Mouse (Mus musculus): ENCODE measurements around the gene Igfbp5.

Igfbp5 gene

DNA sequence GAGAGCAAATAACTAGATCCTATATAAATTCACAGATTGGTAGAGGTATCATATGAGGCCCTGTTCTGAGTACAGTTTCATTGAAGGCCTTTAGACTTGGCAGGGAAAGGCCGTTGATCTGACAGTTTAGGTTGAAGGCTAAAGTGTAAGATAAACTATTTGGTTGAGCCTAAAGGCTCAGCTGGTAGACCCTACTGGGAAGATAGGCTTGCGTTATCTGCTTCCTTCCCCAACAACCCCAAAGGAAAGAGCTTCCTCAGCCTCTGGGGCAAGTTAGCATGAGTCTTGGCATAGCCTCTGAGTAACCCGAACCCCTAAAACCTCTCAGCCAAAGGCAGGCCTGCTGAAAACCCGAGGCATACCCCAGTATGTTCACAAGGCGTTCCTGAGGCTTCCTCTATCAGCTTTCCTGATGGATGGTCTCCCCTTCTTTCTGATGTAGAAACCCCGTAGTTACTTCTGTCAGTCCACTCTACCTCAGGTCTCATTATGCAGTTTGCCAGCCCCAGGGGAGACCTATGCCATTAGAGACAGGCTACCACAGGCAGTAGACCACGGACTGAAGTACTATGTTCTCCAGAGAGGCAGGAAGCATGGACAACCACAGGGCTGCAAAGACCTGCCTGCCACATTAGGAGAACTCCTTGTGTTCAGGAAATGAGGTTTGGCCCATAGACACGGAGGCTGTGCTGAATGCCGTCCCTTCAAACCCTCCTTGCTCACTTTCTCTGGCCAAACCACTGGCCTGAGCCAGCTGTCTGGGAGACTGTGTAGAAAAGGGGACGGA lies 6.1 kb downstream of the Igfbp5 start:
- DNase-seq: no peak

DNA sequence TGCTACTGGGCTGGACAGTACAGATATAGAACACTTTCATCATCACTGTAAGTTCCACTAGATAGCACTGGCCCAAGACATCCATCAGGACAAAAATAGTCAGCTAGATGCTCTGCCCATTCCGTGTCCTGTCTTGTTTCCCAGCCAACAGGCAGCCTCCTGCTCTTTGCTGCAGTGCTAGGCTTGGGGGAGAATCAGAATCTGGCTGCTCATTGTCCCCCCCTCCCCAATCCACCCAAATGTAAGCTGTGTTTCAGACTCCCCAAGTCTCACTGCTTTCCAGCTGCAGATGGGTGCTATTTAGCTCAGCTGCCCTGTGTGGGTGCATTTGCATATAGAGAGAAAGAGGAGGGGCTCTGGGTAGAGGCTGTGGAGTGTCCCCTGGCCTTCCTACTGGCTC lies 7.3 kb downstream of the Igfbp5 start:
- no peak for DNase-seq

DNA sequence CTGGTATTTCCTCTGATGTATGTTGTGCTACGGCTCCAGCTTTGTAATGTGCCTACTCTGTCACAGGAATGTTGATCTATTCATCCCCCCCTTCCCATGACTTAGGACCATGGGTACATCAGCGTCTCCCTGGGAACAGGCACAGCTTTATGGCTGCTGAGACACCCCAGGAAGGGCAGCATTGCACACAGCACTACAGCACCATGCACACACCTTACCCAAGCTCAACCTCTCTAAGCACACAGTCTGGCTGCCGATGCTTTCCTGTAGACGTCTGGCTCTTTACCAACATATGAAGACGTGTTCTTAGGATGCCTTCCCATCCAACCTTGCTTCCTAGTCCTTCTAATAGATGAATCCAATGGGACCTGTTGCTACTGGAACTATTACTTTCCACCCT lies 8.3 kb downstream of the Igfbp5 start:
- no peak for DNase-seq

DNA sequence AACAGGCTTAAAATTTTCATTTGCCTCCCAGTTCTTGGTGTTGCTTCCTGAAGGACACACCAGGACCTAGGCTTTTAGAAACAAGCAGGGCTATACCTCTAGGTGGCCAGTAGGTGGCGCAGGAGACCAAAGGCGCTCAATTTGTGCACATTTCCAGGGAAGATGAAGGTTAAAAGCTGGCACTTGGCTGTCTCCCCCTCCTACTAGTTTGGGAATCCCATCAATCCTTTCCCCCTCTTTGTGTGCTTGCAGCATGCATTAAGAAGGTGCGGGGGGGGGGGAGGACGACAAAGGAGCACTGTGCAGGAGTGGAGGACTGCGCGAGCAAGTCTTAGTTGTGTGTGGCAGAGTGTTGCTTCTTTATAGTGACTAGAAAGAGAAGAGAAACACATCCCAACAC lies 8.8 kb downstream of the Igfbp5 start:
- DNase-seq: peak; percentile 80

DNA sequence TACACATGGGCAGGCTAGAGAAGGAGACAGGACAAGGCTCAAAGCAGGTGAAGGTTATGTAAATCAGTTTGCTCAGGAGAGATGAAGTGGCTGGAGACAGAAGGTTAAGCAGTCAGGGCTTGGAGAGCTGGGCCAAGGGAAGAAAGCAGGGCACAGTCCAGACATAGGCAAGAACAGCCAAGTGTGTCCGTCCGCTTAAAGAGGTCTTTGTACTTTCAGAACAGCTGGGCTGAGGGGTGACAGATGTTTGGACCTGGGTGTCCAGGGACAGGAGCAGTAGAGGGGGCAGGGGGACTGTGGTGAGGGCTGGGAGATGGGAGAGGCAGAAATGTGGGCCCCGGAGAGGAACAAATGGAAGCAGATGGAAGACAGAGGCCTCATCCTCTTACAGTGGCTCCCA lies 10.4 kb downstream of the Igfbp5 start:
- no peak for DNase-seq

DNA sequence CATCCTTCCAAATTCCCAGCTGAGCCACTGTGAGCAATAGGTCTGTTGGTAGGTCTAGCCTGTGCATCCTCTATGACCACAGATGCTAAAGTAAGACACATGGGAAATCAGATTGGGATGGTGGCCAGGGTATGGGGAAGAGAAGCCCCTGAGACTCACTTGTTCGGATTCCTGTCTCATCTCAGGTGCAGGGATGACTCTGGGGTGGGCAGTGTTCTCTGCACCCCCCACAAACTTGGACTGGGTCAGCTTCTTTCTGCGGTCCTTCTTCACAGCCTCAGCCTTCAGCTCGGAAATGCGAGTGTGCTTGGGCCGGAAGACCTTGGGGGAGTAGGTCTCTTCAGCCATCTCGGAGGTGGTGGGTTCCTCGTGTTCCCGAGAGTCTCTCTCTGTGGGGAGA lies 11.0 kb downstream of the Igfbp5 start:
- DNase-seq: no peak

DNA sequence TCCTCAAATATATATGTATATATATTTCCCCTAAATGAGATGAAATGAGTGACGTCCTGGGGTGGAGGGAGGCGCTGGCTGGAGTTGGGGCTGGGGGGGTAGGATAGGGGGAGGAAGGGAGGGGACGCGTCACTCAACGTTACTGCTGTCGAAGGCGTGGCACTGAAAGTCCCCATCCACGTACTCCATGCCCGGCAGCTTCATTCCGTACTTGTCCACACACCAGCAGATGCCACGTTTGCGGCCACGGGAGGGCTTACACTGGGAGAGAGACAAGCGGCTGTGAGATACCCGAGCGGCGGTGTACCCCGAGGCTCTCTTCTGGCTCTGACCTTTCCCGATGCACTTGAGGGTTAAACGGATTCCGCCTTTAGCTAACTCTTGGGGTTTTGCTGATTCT lies 12.4 kb downstream of the Igfbp5 start:
- no peak for DNase-seq

DNA sequence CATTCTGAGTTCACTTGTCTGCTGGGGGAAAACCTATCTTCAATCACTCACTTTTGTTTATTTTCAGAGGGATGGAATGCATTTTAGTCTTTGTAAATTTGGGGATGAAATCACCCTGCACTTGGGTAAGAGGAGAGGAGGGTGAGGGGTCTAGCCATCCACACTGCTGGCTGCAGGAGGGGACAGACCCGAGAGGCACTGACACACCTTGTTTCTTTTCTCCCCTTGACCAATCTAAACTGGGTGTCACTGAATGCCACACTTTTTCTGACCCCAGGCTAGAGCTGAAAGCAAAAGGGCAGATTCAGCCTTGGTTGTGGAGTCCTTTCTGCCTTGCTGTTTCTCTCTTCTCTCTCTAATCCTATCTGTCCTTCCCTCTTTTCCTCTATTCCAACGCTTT lies 13.0 kb downstream of the Igfbp5 start:
- DNase-seq: no peak

DNA sequence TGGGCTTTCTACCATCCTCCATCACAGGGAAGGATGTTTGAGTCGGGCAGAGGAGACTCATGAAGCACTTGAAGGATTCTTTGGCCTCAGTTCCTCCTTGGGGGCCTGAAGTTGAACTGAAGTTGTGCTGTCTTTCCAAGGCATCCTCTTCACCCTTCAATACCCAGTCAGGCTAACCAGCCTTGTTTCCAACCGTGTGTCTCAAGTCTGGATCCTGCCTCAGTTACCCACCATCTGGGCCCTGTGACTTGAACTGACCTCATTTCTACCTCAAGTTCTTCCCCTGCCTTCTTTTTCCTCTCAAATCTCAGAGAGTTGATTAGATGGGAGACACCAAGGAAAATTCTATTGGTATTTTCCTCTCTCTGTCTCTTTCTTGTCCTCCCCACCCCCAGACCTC lies 14.2 kb downstream of the Igfbp5 start:
- no peak for DNase-seq

DNA sequence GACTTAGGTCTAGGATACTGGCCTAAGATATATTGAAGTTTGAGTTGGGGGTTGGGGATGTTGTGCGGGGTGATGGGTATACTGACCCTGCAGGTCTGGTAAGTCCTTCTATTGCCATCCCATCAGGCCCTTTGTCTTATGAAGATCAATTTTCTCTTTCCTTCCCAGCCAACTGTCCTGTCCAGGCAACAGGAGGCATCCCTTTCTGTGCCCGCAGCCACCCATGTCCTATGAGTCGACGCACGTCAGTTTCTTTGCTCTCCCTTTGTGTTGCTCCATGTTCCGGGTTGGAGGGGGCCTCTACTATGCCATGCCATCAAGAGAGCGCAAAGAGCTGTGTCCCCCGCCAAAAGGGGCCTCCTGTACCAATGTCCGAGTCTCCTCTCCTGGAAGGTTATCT lies 14.7 kb downstream of the Igfbp5 start:
- no peak for DNase-seq

DNA sequence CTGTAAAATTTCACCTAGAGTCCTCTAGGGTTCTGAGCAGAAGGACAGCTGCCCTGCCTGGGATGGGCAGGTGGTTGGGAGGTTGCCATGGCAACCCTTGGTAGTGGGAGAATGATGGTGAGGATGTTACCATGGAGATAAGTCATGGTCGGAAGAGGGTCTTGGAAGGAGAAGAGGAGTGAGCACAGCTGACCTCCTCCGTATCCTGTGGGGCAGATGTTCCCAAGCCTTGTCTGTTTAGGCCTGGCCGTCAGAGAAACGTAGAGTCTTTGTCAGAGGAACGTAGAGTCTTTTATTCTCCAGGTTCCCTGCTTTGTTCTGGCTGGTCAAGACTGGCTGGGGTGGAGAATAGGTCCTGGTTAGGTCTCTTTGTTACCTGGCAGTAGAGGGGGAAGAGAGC lies 15.8 kb downstream of the Igfbp5 start:
- DNase-seq: no peak

DNA sequence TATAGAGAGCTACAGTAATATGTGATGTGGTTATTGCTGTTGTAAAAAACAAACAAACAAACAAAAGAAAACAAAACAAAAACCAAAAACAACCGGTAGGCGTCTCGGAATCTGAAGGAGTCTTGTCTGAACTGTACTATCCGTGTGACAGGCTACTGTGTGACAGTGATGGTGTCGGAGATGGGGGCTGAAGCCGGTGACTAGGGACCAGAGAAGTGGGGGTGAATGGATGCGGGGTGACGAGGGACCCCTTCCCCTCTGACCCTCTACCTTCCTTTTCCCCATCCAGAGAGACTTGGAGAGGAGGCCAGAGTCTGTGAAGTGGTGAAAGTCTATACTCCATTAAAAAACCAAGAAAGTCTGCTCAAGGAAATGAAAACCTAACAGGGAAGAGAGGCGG lies 16.4 kb downstream of the Igfbp5 start:
- DNase-seq: no peak

DNA sequence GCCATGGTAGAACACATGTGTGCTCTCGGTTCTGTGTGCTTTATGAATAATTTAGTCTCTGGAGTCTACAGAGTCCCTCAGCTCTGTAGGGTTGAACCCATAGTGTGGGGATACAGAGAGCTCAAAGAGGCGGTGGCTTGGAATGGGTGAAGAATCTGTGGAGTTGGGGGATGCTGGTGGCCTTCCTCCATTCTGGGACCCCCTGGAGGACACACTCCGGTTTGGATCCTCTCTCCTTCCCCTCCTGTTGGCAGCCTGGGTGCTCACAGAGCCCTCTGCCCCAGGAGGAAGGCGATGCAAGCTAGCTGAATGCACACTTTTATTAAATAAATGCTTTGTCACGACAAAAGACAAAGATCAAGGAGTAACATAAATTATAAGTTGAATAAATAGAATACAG lies 17.1 kb downstream of the Igfbp5 start:
- DNase-seq: no peak

DNA sequence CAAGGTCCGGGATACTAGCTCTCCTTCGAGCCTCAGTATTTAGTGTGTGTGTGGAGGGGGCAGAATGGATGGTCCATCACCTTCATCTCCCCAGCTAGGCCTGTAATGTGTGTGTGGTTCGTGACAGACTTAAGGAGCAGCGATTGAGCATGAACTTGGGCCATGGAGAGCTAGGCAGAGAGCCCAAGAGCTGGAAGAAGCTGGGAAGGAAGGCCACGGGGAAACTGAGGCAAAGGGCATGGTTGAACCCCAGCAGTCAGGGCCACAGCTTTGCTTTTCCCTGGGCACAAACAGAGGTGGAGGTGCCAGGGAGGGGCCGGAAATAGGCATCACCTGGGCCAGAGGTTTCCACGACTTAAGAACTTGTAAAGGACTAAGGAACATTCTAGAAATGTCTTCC lies 17.5 kb downstream of the Igfbp5 start:
- no peak for DNase-seq

DNA sequence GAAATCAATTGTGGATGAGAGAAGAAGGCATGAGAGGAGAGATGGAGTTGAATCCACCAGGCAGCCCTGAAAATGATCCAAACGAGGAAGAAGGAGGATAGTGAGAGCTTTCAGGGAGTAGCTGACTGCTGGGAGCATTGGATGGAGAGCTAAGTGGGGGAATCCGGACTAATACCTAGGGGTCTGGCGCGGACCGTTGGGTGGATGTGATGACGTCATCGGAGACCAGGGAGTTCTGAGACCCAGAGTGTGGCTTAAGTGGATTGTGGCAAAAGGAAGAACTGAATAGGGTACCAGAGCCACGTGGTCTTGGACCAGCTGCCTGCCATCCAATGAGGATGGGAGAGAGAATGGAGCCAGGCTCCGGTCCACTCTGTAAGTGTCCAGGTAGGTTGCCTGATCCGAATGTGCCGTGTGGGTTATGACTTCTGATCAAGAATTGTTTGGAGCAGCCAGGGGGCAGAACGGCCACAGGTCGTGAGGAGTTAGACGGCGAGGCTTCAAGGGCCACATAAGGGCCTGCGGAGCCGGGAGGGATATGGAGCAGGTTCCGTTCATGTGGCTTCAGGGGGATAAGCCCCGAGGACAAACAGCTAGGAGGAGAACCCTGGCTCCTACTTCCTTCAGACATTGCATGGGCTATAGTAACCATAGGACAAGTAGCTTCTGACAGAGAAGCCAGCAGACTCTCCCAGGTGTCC lies 18.3 kb downstream of the Igfbp5 start:
- DNase-seq: no peak

DNA sequence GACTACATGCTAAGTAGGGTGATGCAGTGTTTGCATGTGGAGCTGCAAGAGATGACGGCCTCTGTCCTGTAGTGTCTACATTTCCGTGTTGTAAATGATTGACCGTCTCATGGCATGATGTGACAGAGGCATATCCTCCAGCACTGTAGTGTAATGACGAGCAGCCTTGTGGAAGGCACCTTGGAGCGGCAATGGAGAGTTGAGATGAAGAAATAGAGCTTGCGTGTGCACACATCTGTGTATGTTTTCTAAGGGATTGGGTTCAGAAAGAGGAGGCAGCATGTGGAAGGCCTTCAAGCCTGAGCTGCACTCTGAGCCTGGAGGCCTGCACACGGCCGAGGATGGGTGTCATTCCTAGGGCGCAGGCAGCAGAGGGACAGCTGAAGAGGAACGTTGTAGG lies 19.0 kb downstream of the Igfbp5 start:
- DNase-seq: no peak

DNA sequence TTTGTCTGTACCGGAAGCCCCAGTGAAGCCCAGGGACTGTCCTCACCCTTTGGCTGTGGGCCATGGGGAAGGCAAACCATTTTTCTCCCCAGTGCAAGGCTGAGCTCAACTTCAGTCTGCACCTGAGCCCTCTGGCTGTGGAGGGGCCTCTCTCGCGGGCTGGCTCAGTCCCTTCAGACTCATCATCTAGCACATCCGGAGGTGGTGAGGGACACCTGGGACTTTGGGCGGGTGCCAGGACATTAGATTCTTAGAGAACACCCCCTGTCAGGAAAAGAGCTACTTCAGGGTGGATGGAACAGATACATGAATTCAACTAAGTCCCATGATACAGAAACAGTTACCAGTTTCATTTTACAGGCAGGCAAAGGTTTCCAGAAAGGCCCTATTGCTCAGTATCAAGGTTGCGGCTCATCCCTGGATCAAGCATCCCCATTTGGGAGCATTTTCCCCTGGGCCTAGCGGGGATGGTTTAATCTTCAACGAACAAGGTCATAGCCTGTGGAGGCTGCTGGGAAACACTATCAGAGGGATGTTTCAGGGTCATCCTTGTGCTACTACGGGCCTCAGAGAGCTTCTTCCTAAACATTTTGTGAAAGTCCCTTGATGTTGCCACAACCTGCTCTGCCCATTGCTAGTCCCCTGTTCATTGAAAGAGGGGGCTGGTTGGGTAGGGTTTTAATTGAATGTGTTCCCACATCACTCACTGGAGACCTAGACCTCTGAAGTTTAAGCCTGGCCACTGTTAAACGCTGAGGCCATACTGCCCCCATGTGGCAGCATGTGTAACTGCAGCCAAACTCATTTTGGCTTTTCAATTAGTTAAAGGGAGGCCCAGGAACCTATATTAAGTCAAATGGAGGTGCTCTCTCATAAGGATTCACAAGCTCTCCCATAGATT lies 20.1 kb downstream of the Igfbp5 start:
- peak; percentile 70 for DNase-seq

DNA sequence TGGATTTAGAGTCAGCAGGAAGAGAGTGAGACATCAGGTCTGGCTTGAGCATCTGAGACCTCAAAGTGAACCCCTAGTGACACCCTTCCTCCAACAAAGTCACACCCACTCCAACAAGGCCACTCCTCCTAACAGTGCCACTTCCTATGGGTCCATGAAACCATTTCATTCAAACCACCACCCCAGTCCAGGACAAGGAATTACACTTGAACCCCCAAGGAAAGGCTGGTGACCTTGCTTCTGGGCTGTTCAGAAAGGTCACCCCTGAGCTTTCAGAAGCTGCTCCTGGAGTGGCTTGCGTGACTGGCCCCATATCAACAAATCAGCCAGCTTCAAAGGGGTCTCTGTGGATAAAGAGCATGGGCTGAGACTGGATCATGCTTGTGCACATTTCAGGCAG lies 20.9 kb downstream of the Igfbp5 start:
- no peak for DNase-seq

DNA sequence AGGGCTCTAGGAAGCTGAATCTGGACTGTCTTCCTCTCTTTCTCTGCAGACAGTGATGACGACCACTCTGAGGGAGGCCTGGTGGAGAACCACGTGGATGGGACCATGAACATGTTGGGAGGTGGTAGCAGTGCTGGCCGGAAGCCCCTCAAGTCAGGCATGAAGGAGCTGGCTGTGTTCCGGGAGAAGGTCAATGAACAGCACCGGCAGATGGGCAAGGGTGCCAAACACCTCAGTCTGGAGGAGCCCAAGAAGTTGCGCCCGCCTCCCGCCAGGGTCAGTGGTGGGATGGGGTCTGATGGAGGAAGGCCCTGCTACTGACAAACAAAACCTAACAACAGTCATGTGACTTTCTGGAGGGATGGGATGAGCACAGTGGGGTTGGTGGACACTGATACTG lies 25.6 kb downstream of the Igfbp5 start:
- no peak for DNase-seq

DNA sequence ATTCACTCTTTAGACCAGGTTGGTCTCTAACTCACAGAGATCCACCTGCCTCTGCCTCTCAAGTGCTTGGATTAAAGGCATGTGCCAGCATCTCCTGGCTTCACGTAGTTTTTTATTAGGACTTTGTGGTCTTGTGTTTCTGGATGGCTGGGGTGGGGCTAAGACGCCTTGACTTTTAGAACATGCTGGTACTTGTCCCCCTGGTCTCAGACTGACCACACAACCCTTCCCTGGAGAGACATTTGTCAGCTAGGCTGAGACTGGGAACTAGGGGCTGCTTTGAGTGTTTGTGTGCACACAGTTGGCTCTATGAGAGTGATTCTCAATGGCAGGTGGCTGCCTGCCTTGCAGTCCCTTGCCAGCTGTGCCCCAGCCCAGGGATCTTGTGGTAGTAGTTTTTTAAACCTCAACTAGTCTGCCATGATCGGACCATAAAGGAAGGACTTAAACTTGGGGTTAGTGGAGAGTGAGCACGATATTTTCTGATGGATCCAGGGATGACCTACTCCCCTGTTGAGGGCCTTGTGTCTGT lies 26.8 kb downstream of the Igfbp5 start:
- DNase-seq: no peak

DNA sequence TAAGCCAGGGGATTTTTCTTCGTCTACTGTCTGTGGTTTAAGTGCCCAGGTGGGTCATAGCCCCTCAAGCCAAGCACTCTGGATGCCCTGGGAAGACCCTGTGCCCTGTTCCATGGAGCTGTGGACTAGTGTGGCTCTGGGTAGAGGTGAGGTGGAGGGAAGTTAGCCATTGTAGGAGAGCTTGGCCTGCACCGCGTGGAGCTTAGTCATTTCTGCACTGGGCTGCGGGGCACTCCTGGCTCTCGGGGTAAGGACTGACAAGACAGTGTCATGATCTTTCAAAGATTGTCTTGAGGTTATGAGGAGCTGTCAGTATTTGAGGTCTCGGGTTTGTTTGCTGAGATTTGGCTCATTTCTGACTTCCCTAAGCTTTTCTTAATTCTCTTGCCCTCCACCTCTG lies 30.0 kb downstream of the Igfbp5 start:
- no peak for DNase-seq

DNA sequence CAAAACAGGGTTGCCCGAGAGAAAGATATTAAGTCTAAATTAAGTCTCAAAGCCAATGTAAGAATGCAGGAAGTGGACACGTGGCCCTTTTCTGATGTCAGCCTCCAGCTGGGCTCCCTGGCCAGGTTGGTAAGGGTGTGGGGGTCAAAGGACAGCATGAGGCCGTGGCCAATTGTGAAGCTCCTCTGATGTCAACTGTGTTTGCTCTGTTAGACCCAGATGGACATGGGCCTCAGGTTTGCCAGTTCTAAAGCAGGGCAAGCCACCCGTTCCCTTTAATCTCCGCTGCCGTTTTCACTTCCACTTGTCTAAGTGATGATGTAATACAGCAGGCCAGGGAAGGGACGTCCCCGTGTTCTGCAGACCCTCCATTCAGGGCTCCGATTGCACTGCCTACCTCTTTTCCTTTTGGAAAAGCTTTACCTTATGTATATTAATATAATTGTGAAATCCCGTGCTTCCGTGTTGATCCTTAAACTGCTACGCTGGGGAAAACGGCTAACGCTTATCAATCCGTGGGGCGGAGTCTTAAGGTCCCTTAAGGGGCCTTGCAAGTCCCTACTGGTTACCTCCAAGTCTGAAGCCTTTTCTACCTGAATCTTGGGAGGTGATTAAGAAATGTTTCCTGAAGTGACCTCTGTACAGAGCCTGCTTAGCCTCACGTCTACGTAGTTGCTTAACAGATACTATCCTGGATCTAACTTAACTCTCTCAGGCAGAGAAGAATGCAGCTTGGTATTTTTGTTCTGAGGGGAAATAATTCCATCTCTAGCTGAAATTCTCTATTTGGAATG lies 31.8 kb downstream of the Igfbp5 start:
- no peak for DNase-seq

DNA sequence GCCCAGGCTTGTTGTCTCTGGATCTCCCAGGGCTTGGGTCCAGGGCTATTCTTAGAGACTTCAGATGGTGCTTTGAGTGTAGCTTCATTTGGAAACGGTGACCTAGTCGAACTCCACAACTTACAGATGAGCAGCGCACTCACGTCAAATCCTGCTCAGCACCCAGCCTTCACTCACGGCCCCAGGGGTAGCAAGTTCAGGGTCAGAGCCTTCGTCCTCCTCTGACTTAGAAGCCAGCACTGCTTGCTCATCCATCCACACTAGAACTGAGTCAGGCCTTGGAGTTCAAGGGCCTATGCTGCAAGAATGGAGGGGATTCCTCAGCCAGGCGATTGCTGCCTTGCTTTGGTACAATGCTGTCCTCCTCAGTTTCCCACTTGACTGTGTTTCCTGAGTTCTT lies 34.9 kb downstream of the Igfbp5 start:
- DNase-seq: no peak

All from kidney, postnatal 14 days (tissue).